Mouse (Mus musculus): ENCODE results near the gene Lyrm7.

Gene Lyrm7

GRCm38 (mm10) chr11:54801791-54802558 is 58.7 kb downstream of the Lyrm7 start:
- peak; percentile 70 to 73 for DNase-seq

- no peak for DNase-seq
Observed at GRCm38 (mm10) chr11:54796551-54796950, 64.2 kb downstream of the Lyrm7 start.

GRCm38 (mm10) chr11:54794678-54795077 is 66.0 kb downstream of the Lyrm7 start:
- DNase-seq: no peak

- no peak for DNase-seq
Observed at GRCm38 (mm10) chr11:54793173-54793572, 67.5 kb downstream of the Lyrm7 start.

GRCm38 (mm10) chr11:54791458-54791857 is 69.3 kb downstream of the Lyrm7 start:
- no peak for DNase-seq

GRCm38 (mm10) chr11:54787488-54788474 is 72.9 kb downstream of the Lyrm7 start, which contains the start of gene Cdc42se2:
Cdc42se2 (minus strand) TSS chr11:54787675.
- DNase-seq: peak; percentile 99

- peak; percentile 69 for DNase-seq
Observed at GRCm38 (mm10) chr11:54786858-54787487, 73.7 kb downstream of the Lyrm7 start.

- no peak for DNase-seq
Observed at GRCm38 (mm10) chr11:54785566-54785965, 75.2 kb downstream of the Lyrm7 start.

GRCm38 (mm10) chr11:54784436-54784835 is 76.3 kb downstream of the Lyrm7 start:
- no peak for DNase-seq

- peak; percentile 15 to 17 for DNase-seq
Observed at GRCm38 (mm10) chr11:54782253-54782652, 78.5 kb downstream of the Lyrm7 start.

GRCm38 (mm10) chr11:54779946-54780345 is 80.8 kb downstream of the Lyrm7 start:
- DNase-seq: no peak

- DNase-seq: peak; percentile 30 to 35
Observed at GRCm38 (mm10) chr11:54778131-54778844, 82.4 kb downstream of the Lyrm7 start.

- no peak for DNase-seq
Observed at GRCm38 (mm10) chr11:54777387-54778130, 83.2 kb downstream of the Lyrm7 start.

All from B cell, adult 2 months (primary cell).